Mouse (Mus musculus): ENCODE results near the gene Slc51a. TPM values are rescaled to one million over a fixed set of nuclear protein-coding genes. Genes with fewer than 3 reads are reported as not detected.
"Not testable (repeated sequence)": the region's sequence is repeated elsewhere in the genome, so short reads cannot be mapped to it uniquely, and the experiment has no call there.

The Slc51a gene
- polyA plus RNA-seq, 1 experiment from 2014 or later = 0.25 TPM

DNA sequence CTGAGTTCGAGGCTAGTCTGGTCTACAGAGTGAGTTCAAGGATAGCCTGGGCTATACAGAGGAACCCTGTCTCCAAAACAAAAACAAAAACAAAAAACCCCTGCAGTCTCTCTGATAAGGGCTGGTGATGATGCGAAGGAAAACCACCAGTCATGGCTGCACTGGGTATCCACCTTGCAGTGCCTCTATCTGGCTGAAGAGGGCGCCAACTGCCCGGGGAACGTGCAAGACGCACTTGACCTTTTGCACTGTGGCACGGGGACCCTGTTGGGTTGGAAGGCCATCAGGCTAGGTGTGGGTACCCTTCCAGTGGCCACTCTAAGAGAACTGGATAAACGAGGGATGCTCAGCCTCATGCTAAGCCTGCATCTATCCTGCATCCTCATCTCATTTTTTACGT, 19.7 kb upstream of the Slc51a start:
- Histone ChIP-seq H3K9me3 (no peaks in the 10 kb centered on the region), H3K9ac (no peak overlapping the region), H3K27me3 (no peaks in the 10 kb centered on the region), H3K4me2 (no peak overlapping the region), H3K36me3 (no peaks in the 10 kb centered on the region), H3K4me3 (no peak overlapping the region), H3K27ac (no peak overlapping the region), H3K4me1 (peaks cover 17% of the 10 kb centered on the region; the same call in 1 of the 2 replicates)
- no peak for ATAC-seq (ENCODE audit: insufficient number of reproducible peaks, insufficient read depth, low FRiP score, low TSS enrichment, low read depth)
- 26% methylated on average over 9 of the region's 9 CpGs for WGBS

DNA sequence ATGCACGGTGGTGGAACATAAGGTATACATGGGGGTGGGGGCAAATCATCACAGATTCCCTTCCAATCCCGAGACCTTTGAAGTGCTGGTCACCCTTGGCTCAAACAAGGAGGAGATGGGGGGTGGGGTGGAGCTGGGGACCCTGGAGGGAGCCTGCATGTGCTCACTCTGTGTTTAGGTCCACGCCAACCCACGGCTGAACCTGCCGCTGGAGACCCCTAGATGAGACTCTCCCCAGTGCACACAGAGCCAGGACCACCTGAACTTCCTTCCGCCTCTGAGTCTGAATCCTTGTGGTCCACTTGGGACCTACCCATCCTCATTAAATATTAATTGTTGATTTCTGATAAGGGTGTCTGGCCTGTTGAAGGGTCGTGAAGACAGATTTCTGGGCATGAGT, 19.2 kb upstream of the Slc51a start:
- Histone ChIP-seq H3K27me3 (no peaks in the 10 kb centered on the region), H3K9me3 (no peaks in the 10 kb centered on the region), H3K9ac (no peak overlapping the region), H3K27ac (no peak overlapping the region), H3K4me1 (peaks cover 14% of the 10 kb centered on the region; the same call in 1 of the 2 replicates), H3K4me3 (no peak overlapping the region), H3K36me3 (no peaks in the 10 kb centered on the region), H3K4me2 (no peak overlapping the region)
- 78% methylated on average over 7 of the region's 7 CpGs for WGBS
- ATAC-seq (ENCODE audit: insufficient number of reproducible peaks, insufficient read depth, low FRiP score, low TSS enrichment, low read depth) = no peak

DNA sequence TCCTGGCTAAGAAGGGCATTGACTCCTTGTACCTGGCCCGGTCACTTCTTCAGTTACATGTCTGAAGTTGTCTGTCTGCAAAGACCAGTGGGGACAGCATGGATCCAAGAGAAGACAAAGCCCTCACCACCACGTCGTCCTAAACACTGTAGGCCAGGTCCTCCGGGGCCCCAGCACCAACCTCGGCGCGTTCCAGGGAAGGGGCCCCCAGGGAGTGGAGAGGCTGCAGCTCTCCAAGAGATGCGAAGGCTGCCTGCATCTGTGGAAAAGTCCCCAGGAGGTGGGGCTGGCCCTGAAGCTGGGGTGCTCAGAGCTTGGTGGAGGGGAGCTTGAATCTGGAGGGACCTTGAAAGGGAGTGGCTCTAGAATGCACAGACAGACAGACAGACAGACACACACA, 18.6 kb upstream of the Slc51a start:
- no peak overlapping the region for H3K27ac ChIP-seq
- no peak for ATAC-seq (ENCODE audit: insufficient number of reproducible peaks, insufficient read depth, low FRiP score, low TSS enrichment, low read depth)
- WGBS = 81% methylated on average over 8 of the region's 8 CpGs

DNA sequence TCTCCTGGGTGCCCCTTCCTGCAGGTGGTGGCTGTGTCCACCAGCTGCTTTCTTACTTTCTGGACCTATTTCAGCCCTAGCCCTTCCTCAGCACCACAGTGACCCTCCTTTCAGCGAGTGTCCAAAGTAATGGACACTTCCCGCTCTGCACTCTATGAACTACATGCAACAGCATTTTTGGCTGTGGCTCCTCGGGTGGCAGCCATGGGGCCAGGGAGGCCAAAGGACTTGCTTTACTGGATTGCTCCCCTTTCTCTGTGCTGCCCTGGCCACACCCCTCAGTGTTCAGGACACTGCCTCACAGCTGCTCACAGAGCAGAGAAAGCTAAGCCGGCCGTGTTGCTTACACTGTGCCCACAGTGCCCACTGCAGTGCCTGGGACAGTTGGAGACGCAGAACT, 16.0 kb upstream of the Slc51a start:
- H3K27me3 ChIP-seq = no peaks in the 10 kb centered on the region
- WGBS = 70% methylated on average over 6 of the region's 6 CpGs
- no peak overlapping the region for H3K4me2 ChIP-seq
- H3K4me1 ChIP-seq = 0 out of 2 replicates have a peak, but pooled peaks cover 3% of the 10 kb centered on the region
- no peak overlapping the region for H3K9ac ChIP-seq
- no peaks in the 10 kb centered on the region for H3K9me3 ChIP-seq
- H3K27ac ChIP-seq = no peak overlapping the region
- H3K36me3 ChIP-seq = no peaks in the 10 kb centered on the region
- no peak overlapping the region for H3K4me3 ChIP-seq
- ATAC-seq (ENCODE audit: insufficient number of reproducible peaks, insufficient read depth, low FRiP score, low TSS enrichment, low read depth) = no peak

More for the DNA sequence above, 18.6 kb upstream of the Slc51a start:
- Histone ChIP-seq H3K9me3 (no peaks in the 10 kb centered on the region), H3K4me3 (no peak overlapping the region), H3K4me2 (no peak overlapping the region), H3K36me3 (no peaks in the 10 kb centered on the region), H3K4me1 (peaks cover 13% of the 10 kb centered on the region; the same call in 1 of the 2 replicates), H3K9ac (no peak overlapping the region), H3K27me3 (no peaks in the 10 kb centered on the region)

DNA sequence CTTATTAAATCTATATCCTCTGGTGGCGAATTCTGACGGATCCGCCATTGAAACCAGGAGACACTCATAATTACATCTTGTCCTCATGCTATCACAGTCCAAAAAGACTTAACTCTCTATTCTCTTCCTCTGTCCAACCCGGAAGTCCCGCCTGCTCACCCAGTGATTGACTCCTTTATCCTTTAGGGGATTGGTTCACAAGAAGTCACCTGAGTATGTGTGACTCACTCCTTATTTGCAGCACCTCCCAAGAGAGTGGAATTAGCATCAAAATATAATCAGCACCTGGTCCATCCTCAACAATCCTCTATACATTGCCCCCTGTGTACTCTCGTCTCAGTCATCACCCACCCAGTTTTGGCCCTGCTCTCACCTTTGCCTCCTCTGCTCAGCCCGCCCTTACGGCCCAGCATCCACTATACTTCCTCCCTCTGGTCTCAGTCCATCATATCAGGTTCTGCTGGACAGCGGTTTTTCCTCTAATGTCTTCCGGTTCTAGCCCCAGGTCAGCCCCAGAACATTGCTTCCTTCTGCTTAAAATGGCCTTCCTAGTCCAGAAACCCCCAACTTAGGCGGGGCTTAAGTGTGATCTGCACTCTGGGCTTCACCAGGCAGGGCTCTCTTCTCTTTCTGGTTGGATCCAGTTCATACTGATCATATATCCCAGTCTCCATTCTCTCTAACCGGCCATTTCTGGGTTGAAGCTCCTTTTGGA, 15.1 kb upstream of the Slc51a start:
- ATAC-seq (ENCODE audit: insufficient number of reproducible peaks, insufficient read depth, low FRiP score, low TSS enrichment, low read depth) = no peak
- no peak overlapping the region for H3K4me3 ChIP-seq
- WGBS = 86% methylated on average over 12 of the region's 12 CpGs
- H3K4me2 ChIP-seq = no peak overlapping the region
- H3K9me3 ChIP-seq = no peaks in the 10 kb centered on the region
- no peaks in the 10 kb centered on the region for H3K36me3 ChIP-seq
- no peaks in the 10 kb centered on the region for H3K27me3 ChIP-seq
- no peak overlapping the region for H3K27ac ChIP-seq
- 0 out of 2 replicates have a peak, but pooled peaks cover 3% of the 10 kb centered on the region for H3K4me1 ChIP-seq
- H3K9ac ChIP-seq = no peak overlapping the region

DNA sequence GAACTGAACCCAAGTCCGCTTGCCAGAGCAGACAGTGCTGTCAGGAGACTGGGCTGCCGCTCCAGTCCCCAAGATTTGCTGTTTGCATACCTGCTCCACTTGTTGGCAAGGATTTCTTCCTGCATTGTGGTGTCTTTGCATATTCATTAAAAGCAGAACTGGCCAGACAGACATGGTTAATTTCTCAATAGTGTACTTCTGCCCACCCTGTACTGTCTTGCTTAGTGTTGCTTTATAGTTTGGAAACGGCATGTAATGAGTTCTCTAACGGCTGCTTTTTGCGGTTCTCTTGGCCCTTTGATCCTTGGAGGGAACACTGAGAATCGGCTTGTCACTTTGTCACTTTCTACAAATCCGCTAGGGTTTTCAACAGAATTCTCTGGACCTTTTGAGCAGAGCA, 13.8 kb upstream of the Slc51a start:
- no peaks in the 10 kb centered on the region for H3K9me3 ChIP-seq
- WGBS = 73% methylated on average over 7 of the region's 7 CpGs
- no peak overlapping the region for H3K27ac ChIP-seq
- H3K36me3 ChIP-seq = no peaks in the 10 kb centered on the region
- H3K27me3 ChIP-seq = no peaks in the 10 kb centered on the region
- H3K9ac ChIP-seq = no peak overlapping the region
- 0 out of 2 replicates have a peak, but pooled peaks cover 3% of the 10 kb centered on the region for H3K4me1 ChIP-seq
- no peak overlapping the region for H3K4me2 ChIP-seq
- no peak for ATAC-seq (ENCODE audit: insufficient number of reproducible peaks, insufficient read depth, low FRiP score, low TSS enrichment, low read depth)
- H3K4me3 ChIP-seq = no peak overlapping the region

DNA sequence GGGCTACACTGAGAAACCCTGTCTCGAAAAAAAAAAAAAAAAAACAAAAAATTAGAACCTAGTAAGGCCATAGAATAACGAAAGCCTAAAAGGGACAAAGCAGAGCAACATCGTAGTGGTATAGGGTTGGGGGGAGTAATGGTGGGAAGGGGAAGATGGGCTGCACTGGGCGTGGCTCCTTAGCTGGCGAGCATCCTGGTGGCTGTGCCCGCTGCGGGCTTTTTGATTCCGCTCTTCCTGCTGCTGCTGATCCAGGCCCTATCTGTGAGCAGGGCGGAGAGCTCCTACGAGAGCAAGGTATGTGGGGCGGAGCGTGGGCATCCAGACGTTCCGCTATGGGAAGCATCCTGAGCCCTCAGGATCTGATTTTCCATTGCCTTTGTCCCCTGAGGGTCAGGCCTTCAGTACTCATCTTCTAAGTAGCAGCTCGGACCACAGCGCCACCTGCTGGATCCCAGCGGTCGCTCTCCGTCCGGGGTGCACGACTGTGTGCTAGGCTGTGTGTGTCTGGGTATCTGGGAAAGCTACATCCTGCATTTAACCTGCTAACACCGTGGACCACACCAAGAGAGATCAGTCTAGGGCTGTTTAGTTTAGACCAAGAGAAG, 11.9 kb upstream of the Slc51a start:
- H3K36me3 ChIP-seq = no peaks in the 10 kb centered on the region
- ATAC-seq (ENCODE audit: insufficient number of reproducible peaks, insufficient read depth, low FRiP score, low TSS enrichment, low read depth) = 0 out of 2 replicates have a peak, but pooled peaks have one; percentile 69
- WGBS = 6% methylated on average over 22 of the region's 22 CpGs
- no peak overlapping the region for H3K27ac ChIP-seq
- peak overlapping the region; percentile 70 for H3K4me2 ChIP-seq
- H3K4me3 ChIP-seq = peak overlapping the region; percentile 46
- H3K27me3 ChIP-seq = no peaks in the 10 kb centered on the region
- H3K9ac ChIP-seq = peak overlapping the region; percentile 68
- peaks cover 10% of the 10 kb centered on the region; the same call in 1 of the 2 replicates for H3K4me1 ChIP-seq
- H3K9me3 ChIP-seq = no peaks in the 10 kb centered on the region

DNA sequence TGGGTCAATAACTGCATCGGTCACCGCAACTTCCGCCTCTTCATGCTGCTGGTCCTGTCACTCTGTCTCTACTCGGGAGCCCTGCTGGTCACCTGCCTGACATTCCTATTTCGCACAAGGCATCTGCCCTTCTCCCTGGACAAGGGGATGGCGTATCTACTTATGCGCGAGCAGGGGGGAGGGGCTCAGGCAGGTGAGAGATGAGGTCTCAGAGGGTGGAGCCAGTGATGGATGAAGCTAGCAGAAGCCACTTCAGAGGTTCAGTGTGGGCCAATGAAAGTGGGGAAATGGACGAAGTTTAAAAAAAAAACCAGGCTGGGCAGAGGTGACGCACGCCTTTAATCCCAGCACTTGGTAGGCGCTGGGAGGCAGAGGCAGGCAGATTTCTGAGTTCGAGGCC, 11.3 kb upstream of the Slc51a start:
- Histone ChIP-seq H3K27ac (no peak overlapping the region), H3K4me3 (0 out of 2 replicates have a peak overlapping the region, but pooled peaks have one; percentile 46), H3K4me2 (peak overlapping the region; percentile 70), H3K9me3 (no peaks in the 10 kb centered on the region), H3K36me3 (no peaks in the 10 kb centered on the region), H3K27me3 (no peaks in the 10 kb centered on the region), H3K4me1 (peaks cover 10% of the 10 kb centered on the region; the same call in 1 of the 2 replicates), H3K9ac (no peak overlapping the region)
- 63% methylated on average over 13 of the region's 13 CpGs for WGBS
- ATAC-seq (ENCODE audit: insufficient number of reproducible peaks, insufficient read depth, low FRiP score, low TSS enrichment, low read depth) = no peak

DNA sequence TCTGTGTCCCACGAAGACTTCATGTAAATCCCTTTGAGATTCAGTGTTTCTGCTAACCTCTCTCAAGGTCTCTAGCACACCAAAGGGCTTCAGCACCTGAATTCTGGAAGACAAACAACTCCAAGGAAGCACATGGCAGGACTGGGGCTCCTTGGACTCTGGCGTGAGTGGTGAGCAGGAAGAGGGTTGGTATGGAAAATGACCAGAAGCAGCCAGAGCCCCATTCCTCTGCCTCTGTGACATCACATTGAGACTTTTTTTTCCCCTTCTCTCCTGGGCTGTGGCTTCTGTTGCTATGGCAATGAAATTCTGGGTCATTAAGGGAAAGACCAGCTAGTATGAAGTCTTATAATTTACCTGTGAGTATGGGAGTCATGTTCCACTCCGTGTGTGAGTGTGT, 8.3 kb upstream of the Slc51a start, which contains the start of gene Zdhhc19:
Gene Zdhhc19, plus strand, starts transcription at position 301 of the 400 bp plus-strand sequence.
- no peak within 1 kb of the TSS for H3K27ac ChIP-seq
- H3K4me2 ChIP-seq = no peak within 1 kb of the TSS
- H3K4me1 ChIP-seq = peaks cover 10% of the 10 kb centered on the region; the same call in 1 of the 2 replicates
- no peak within 1 kb of the TSS for H3K4me3 ChIP-seq
- H3K9me3 ChIP-seq = no peaks in the 10 kb centered on the region
- H3K27me3 ChIP-seq = no peaks in the 10 kb centered on the region
- no peak within 1 kb of the TSS for H3K9ac ChIP-seq
- ATAC-seq (ENCODE audit: insufficient number of reproducible peaks, insufficient read depth, low FRiP score, low TSS enrichment, low read depth) = no peak
- no peaks in the 10 kb centered on the region for H3K36me3 ChIP-seq
- 69% methylated on average over 3 of the region's 3 CpGs for WGBS

DNA sequence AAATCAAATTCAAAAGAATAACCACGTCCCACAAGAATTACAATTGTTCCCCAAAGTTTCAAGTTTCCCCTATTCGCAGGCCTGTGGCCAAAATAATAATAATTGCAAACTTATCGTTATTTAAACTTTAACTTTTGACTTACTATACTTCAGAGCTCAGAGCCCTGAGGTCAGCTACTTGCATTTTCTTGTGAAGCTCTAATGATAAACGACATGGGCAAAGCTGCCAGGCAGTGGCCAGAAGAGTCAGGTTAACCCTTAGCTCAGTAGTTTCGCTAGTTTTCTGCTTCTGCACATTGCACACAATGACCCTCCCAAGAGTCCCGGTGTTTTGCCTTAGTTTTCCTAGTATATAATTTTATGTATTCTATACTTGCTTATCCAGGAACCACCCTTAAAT, 6.7 kb upstream of the Slc51a start:
- H3K36me3 ChIP-seq; H3K4me3 ChIP-seq; H3K9me3 ChIP-seq; H3K4me2 ChIP-seq; ATAC-seq (ENCODE audit: insufficient number of reproducible peaks, insufficient read depth, low FRiP score, low TSS enrichment, low read depth); H3K27ac ChIP-seq; H3K9ac ChIP-seq; H3K27me3 ChIP-seq; H3K4me1 ChIP-seq: not testable (repeated sequence)
- 62% methylated on average over 6 of the region's 6 CpGs for WGBS

DNA sequence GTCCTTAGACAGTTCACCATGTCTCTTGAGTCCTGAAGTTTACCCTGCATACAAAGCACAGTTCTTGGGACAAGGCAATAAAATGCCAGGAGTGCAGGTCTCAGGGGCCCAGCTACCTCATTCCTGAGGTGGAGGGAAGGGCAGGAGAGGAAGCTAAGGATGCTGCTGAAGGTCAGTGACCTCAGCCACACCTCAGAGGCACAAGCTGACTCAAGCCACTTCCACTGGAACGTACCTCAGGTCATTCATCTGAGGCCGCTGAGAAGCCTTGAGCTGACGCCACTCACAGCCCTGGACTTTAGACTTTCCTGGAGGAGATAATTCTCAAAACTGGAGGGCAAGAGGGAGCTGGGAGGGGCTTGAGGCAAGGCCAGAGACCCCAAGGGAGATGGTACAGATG, 1.3 kb upstream of the Slc51a start:
- Histone ChIP-seq H3K27ac (no peak overlapping the region), H3K9ac (no peak overlapping the region), H3K9me3 (no peaks in the 10 kb centered on the region), H3K27me3 (0 out of 2 replicates have a peak, but pooled peaks cover 3% of the 10 kb centered on the region), H3K4me2 (no peak overlapping the region), H3K36me3 (no peaks in the 10 kb centered on the region), H3K4me1 (peaks cover 5% of the 10 kb centered on the region; the same call in 1 of the 2 replicates), H3K4me3 (no peak overlapping the region)
- ATAC-seq (ENCODE audit: insufficient number of reproducible peaks, insufficient read depth, low FRiP score, low TSS enrichment, low read depth) = no peak
- WGBS = 92% methylated on average over 3 of the region's 3 CpGs

DNA sequence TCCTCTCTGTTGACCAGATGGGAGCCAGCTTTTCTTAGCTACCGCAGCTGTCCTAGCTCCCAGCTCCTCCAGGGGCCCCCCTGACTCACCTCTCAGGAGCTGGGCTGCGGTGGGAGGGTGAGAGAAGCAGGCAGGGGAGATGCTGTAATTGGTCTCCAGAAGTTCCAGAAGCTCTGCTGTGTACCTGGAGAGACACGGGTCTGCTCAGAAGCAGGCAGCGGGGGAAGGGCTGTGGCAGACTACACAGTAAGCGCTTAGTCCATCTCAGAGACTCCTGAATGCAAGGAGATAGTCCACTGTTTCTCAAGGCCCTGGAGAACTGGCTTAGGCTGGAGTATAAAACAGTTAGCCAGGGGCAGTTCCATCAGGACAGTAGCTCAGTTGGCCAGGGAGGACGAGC, 1.6 kb downstream of the Slc51a start:
- 78% methylated on average over 6 of the region's 6 CpGs for WGBS
- H3K4me3 ChIP-seq = no peak overlapping the region
- 0 out of 2 replicates have a peak, but pooled peaks cover 3% of the 10 kb centered on the region for H3K27me3 ChIP-seq
- no peak for ATAC-seq (ENCODE audit: insufficient number of reproducible peaks, insufficient read depth, low FRiP score, low TSS enrichment, low read depth)
- no peak overlapping the region for H3K27ac ChIP-seq
- H3K9me3 ChIP-seq = no peaks in the 10 kb centered on the region
- H3K9ac ChIP-seq = no peak overlapping the region
- H3K4me1 ChIP-seq = peaks cover 5% of the 10 kb centered on the region; the same call in 1 of the 2 replicates
- no peaks in the 10 kb centered on the region for H3K36me3 ChIP-seq
- H3K4me2 ChIP-seq = no peak overlapping the region
